Mouse (Mus musculus): Measurements from ENCODE around the gene Gpr89.

- no peak for TF ChIP-seq GATA1 (IDR thresholded peaks at IDR 0.05; ENCODE audit: low read length)
- TF ChIP-seq TAL1 (IDR thresholded peaks at IDR 0.05; ENCODE audit: low read length) = no peak
Measured at GRCm38 (mm10) chr3:96902336-96902999, 2.7 kb downstream of the Gpr89 start.

Measured in erythroblast, embryonic 14.5 days (primary cell).